Mouse (Mus musculus) embryonic facial prominence, embryonic 15.5 days (tissue): ENCODE results near the gene Hmox2. TPM values are rescaled to one million over a fixed set of nuclear protein-coding genes. Genes with fewer than 3 reads are reported as not detected.
A peak's percentile ranks its signal among the peaks of the same experiment; 100 is the strongest.

Source experiments
- ATAC-seq: fragments of 200-750 bp; cut with Nextera tagmentation; 2 replicates; pipeline ENCODE4 v1.8.0; 2017; ENCODE audit warnings: low read depth, moderate TSS enrichment; ENCODE audit not compliant: insufficient number of reproducible peaks, low FRiP score, low TSS enrichment
- H3K27ac ChIP-seq: fragments of 300-500 bp; sonication (generic); replicated peaks from 2 replicates; pipeline ENCODE4 v1.5.1; 2015; ENCODE audit warnings: mild to moderate bottlenecking, inconsistent platforms
- H3K27me3 ChIP-seq: fragments of 300-500 bp; sonication (generic); 2 replicates; pipeline ENCODE4 v1.6.1; 2015; ENCODE audit warnings: inconsistent platforms
- H3K36me3 ChIP-seq: fragments of 300-500 bp; sonication (generic); 2 replicates; pipeline ENCODE4 v1.6.1; 2015; ENCODE audit warnings: mild to moderate bottlenecking, inconsistent platforms
- H3K4me1 ChIP-seq: fragments of 300-500 bp; sonication (generic); 2 replicates; pipeline ENCODE4 v1.6.1; 2015; ENCODE audit warnings: inconsistent platforms
- H3K4me2 ChIP-seq: fragments of 300-500 bp; sonication (generic); replicated peaks from 2 replicates; pipeline ENCODE4 v1.6.1; 2015; ENCODE audit warnings: mild to moderate bottlenecking, inconsistent platforms
- H3K4me3 ChIP-seq: fragments of 300-500 bp; sonication (generic); replicated peaks from 2 replicates; pipeline ENCODE4 v1.5.1; 2015; ENCODE audit warnings: mild to moderate bottlenecking, inconsistent platforms
- H3K9ac ChIP-seq: fragments of 300-500 bp; sonication (generic); 2 replicates; pipeline ENCODE4 v1.6.1; 2015; ENCODE audit warnings: inconsistent platforms
- H3K9me3 ChIP-seq: fragments of 300-500 bp; sonication (generic); replicated peaks from 2 replicates; pipeline ENCODE4 v1.6.1; 2016; ENCODE audit warnings: inconsistent platforms
- WGBS: fragments of 180-500 bp; shearing (Covaris S2); methylation state at CpG from one replicate; pipeline ENCODE4 v1.1.7; 2015; 5-methylcytosine and 5-hydroxymethylcytosine counted together
- polyA plus RNA-seq: library from polyadenylated mRNA; unstranded; fragments of >200 nt; fragmentation: Nextera tagmentation; extraction: Ambion mirVana; gene quantifications from 2 replicates; pipeline ENCODE4 v1.2.1, GENCODE M21; 2015

The Hmox2 gene
- polyA plus RNA-seq, 1 experiment from 2014 or later = 101 TPM

GRCm38 (mm10) chr16:4785706-4786105, 59.5 kb downstream of the Hmox2 start:
- WGBS = 61% methylated on average over 4 of the region's 4 CpGs
- H3K9me3 ChIP-seq = no peaks in the 10 kb centered on the region
- ATAC-seq = no peak
- H3K4me2 ChIP-seq = no peak overlapping the region
- H3K4me1 ChIP-seq = peaks cover 34% of the 10 kb centered on the region
- no peaks in the 10 kb centered on the region; the same call in 1 of the 2 replicates for H3K36me3 ChIP-seq
- no peak overlapping the region for H3K9ac ChIP-seq
- no peak overlapping the region for H3K4me3 ChIP-seq
- H3K27ac ChIP-seq = peak overlapping the region; percentile 34; the same call in 1 of the 2 replicates
- no peaks in the 10 kb centered on the region for H3K27me3 ChIP-seq

- Histone ChIP-seq H3K4me2 (peak overlapping the region; percentile 80; the same call in 1 of the 2 replicates), H3K27me3 (no peaks in the 10 kb centered on the region), H3K9me3 (no peaks in the 10 kb centered on the region), H3K27ac (no peak overlapping the region), H3K9ac (no peak overlapping the region), H3K4me3 (peak overlapping the region; percentile 91; the same call in 1 of the 2 replicates), H3K36me3 (no peaks in the 10 kb centered on the region), H3K4me1 (peaks cover 27% of the 10 kb centered on the region)
- no peak for ATAC-seq
Measured at GRCm38 (mm10) chr16:4788176-4788575, 62.0 kb downstream of the Hmox2 start.

DNA sequence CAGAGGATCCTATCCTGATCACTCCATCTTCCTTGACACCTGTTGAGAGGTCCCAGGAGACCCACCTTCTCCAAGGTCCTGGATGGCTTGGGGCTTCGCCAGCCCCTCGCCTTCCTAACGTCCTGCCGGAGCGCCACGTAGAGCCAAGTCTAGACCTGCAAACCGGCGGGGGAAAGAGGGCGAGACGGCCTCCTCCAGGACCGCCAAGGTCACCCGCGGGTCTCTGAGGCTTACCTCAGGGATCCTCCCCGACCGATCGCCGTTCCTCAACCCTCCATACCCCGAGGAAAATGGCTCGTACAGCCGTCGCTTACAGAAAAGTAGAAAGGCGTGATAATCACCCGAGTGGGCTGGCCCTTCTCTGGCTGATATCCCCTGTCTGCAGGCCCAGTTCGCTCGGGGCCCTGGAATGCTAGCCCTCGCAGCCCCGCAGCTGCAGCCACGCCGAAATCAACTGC, 63.2 kb downstream of the Hmox2 start:
- H3K4me1 ChIP-seq = peaks cover 27% of the 10 kb centered on the region
- WGBS = under 1% methylated on average over 29 of the region's 29 CpGs
- no peaks in the 10 kb centered on the region for H3K27me3 ChIP-seq
- peak overlapping the region; percentile 98 for H3K27ac ChIP-seq
- H3K4me3 ChIP-seq = peak overlapping the region; percentile 91
- peak overlapping the region; percentile 87 for H3K9ac ChIP-seq
- peak; percentile 55 for ATAC-seq
- H3K4me2 ChIP-seq = peak overlapping the region; percentile 80
- no peaks in the 10 kb centered on the region for H3K36me3 ChIP-seq
- no peaks in the 10 kb centered on the region for H3K9me3 ChIP-seq

DNA sequence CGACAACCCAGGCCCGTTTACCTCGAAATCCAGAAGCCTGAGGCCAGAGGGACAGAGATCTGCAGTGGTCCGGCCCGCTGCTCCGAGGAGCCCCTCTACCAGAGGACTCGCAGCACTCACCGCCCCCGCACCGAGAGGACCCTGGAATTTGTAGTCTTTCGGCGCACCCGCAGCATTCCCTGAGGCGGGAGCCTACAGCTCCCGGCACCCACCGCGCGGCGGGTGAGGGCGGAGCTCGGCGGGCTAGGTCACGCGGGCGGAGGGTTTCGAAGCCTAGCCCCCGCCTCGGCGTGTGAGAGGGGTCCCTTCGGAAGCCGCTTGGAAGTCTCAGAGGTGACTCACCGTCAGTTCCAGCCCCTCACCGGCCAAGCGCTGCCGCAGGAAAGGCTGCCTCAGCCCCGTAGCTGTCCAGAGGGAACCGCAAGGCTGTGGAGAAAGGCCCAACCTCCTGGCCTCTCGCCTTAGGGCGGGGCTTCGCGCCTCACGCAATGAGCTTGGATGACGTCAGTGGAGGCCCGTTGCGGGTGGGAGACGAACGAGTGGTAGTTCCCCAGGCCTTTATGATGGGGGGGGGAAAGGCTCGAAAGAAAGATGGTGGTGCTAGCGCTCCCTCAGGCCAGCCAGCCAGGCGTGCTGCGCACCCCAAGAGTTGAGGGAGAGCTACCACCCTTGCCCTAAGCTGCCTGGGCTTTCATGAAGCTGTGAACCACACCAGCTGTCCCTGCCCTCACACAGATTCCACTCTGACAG, 63.8 kb downstream of the Hmox2 start, which contains the start of gene Cdip1:
Gene Cdip1 (minus strand): TSS at position 483 of the 750 bp plus-strand sequence.
- H3K27me3 ChIP-seq = no peaks in the 10 kb centered on the region
- H3K9me3 ChIP-seq = no peaks in the 10 kb centered on the region
- peak; percentile 98 for ATAC-seq
- peak within 1 kb of the TSS; percentile 80 for H3K4me2 ChIP-seq
- WGBS = under 1% methylated on average over 51 of the region's 51 CpGs
- peak within 1 kb of the TSS; percentile 91 for H3K4me3 ChIP-seq
- H3K9ac ChIP-seq = peak within 1 kb of the TSS; percentile 87
- H3K27ac ChIP-seq = peak within 1 kb of the TSS; percentile 98
- H3K36me3 ChIP-seq = no peaks in the 10 kb centered on the region
- H3K4me1 ChIP-seq = peaks cover 27% of the 10 kb centered on the region

- WGBS = 51% methylated on average over 2 of the region's 2 CpGs
- no peak overlapping the region for H3K9ac ChIP-seq
- H3K4me3 ChIP-seq = no peak overlapping the region
- ATAC-seq = no peak
- no peak overlapping the region for H3K4me2 ChIP-seq
- no peaks in the 10 kb centered on the region for H3K27me3 ChIP-seq
- peaks cover 21% of the 10 kb centered on the region for H3K4me1 ChIP-seq
- no peaks in the 10 kb centered on the region for H3K9me3 ChIP-seq
- H3K27ac ChIP-seq = no peak overlapping the region
- H3K36me3 ChIP-seq = no peaks in the 10 kb centered on the region
Measured at GRCm38 (mm10) chr16:4791332-4791731, 65.2 kb downstream of the Hmox2 start.

GRCm38 (mm10) chr16:4796631-4797030, 70.5 kb downstream of the Hmox2 start:
- Histone ChIP-seq H3K27me3 (no peaks in the 10 kb centered on the region), H3K4me2 (no peak overlapping the region), H3K36me3 (no peaks in the 10 kb centered on the region), H3K4me1 (no peaks in the 10 kb centered on the region), H3K9ac (no peak overlapping the region), H3K4me3 (no peak overlapping the region), H3K9me3 (no peaks in the 10 kb centered on the region), H3K27ac (0 out of 2 replicates have a peak overlapping the region, but pooled peaks have one; percentile 14)
- WGBS = 68% methylated on average over 4 of the region's 4 CpGs
- ATAC-seq = no peak

Other genes starting within 250 kb of the Hmox2 start
- 42.1 and 52.8 TPM in 2 replicates for gene Srl, start 184.5 kb upstream of the Hmox2 start, polyA plus RNA-seq
- 23.6 and 24.5 TPM in 2 replicates for gene Tfap4, start 166.5 kb upstream of the Hmox2 start, polyA plus RNA-seq
- gene Glis2, start 131.6 kb upstream of the Hmox2 start, polyA plus RNA-seq = 33.2 and 33.4 TPM in 2 replicates
- 83.4 and 107 TPM in 2 replicates for gene Pam16, start 101.4 kb upstream of the Hmox2 start, polyA plus RNA-seq
- gene Vasn, start 86.4 kb upstream of the Hmox2 start, polyA plus RNA-seq = 33.7 and 36.8 TPM in 2 replicates
- gene Dnaja3, start 86.4 kb upstream of the Hmox2 start, polyA plus RNA-seq = 61.2 and 62.6 TPM in 2 replicates
- gene Coro7, start 46.6 kb upstream of the Hmox2 start, polyA plus RNA-seq = 17.2 and 21.4 TPM in 2 replicates
- gene Nmral1, start 7.0 kb upstream of the Hmox2 start, polyA plus RNA-seq = 51.3 and 52.5 TPM in 2 replicates
- 90.6 and 96.6 TPM in 2 replicates for gene Cdip1, start 63.9 kb downstream of the Hmox2 start, polyA plus RNA-seq
- 0.32 and 0.63 TPM in 2 replicates for gene 4930562C15Rik, start 109.1 kb downstream of the Hmox2 start, polyA plus RNA-seq
- 43.8 and 51.3 TPM in 2 replicates for gene Ubald1, start 154.0 kb downstream of the Hmox2 start, polyA plus RNA-seq
- 84.1 and 87.0 TPM in 2 replicates for gene Mgrn1, start 159.9 kb downstream of the Hmox2 start, polyA plus RNA-seq
- 156 and 161 TPM in 2 replicates for gene Nudt16l1, start 212.4 kb downstream of the Hmox2 start, polyA plus RNA-seq
- 64.7 and 72.8 TPM in 2 replicates for gene Anks3, start 237.8 kb downstream of the Hmox2 start, polyA plus RNA-seq